Mouse (Mus musculus) ES-Bruce4 (cell line): ENCODE data around the gene Hist1h3g.
"Not testable (repeated sequence)": the region's sequence is repeated elsewhere in the genome, so short reads cannot be mapped to it uniquely, and the experiment has no call there.

ENCODE experiments used
- EP300 ChIP-seq: IDR thresholded peaks from 2 replicates; pipeline ENCODE4 v1.6.1; 2011; ENCODE audit warnings: low read depth, low read length; ENCODE audit not compliant: insufficient read depth
- POLR2A ChIP-seq: IDR thresholded peaks from one replicate; pipeline ENCODE4 v1.8.1; 2011; ENCODE audit warnings: low read length; ENCODE audit not compliant: insufficient read depth

GRCm38 (mm10) chr13:23575864-23576313 lies 40.7 kb downstream of the Hist1h3g start:
- peak; percentile 81 for TF ChIP-seq POLR2A
- not testable (repeated sequence) for TF ChIP-seq EP300
